Mouse (Mus musculus) ovary, postnatal 14 days (tissue): ENCODE measurements around the gene Prol1.
"Not testable (repeated sequence)": the region's sequence is repeated elsewhere in the genome, so short reads cannot be mapped to it uniquely, and the experiment has no call there.

Experiments used
- DNase-seq: peaks from one replicate; pipeline ENCODE4 v3.0.0; 2022; ENCODE audit warnings: low spot score

The Prol1 gene

DNA sequence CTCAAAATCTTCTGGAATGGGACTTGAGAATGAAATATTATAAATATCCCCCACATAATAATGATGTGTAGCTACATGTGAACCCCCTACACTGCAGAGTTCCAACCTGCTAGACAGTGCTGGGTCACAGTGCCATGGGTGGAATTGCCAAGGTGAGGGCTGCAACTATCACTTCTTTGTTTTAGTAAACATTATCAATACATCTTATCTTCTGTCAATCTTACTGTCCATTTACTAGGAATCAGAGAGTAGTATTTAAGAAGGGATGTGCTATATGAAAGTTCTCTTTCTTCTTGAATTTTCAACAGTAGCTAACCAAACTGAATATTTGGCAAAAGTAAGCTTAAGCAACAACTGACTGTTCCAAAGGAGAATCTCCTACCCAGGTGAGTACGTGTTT lies at the start of gene Prol1:
Gene Prol1 (plus strand): TSS at position 301 of the 400 bp plus-strand sequence.
- DNase-seq: no peak

- DNase-seq: no peak
Observed at GRCm38 (mm10) chr5:88268619-88269018, 48.5 kb upstream of the Prol1 start, which contains the start of gene Gm7714. TSS of gene Gm7714 (plus strand) at chr5:88268919.

GRCm38 (mm10) chr5:88311307-88311706 lies 5.8 kb upstream of the Prol1 start:
- not testable (repeated sequence) for DNase-seq

GRCm38 (mm10) chr5:88348533-88348932 lies 31.4 kb downstream of the Prol1 start:
- DNase-seq: not testable (repeated sequence)

- DNase-seq: peak; percentile 6
Observed at GRCm38 (mm10) chr5:88364768-88365167, 47.7 kb downstream of the Prol1 start.

DNA sequence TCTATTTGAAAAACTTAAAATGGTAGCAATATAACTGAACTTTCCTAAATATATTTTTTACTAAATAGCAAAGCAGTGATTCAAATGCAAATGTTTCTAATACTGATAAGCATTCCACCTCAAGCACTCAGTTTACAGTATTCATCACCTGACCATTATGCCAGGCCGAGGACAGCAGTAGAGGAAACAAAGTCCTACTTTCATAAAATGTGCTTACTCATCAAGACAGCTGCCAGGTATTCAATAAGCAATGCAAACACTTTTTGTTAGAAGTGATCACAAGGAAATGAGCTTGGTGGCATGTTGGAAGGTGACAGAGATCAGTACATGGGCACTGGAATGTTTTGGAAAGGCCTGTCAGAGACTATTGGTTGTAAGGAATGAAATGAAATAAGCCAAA lies 49.8 kb downstream of the Prol1 start:
- DNase-seq: no peak

DNA sequence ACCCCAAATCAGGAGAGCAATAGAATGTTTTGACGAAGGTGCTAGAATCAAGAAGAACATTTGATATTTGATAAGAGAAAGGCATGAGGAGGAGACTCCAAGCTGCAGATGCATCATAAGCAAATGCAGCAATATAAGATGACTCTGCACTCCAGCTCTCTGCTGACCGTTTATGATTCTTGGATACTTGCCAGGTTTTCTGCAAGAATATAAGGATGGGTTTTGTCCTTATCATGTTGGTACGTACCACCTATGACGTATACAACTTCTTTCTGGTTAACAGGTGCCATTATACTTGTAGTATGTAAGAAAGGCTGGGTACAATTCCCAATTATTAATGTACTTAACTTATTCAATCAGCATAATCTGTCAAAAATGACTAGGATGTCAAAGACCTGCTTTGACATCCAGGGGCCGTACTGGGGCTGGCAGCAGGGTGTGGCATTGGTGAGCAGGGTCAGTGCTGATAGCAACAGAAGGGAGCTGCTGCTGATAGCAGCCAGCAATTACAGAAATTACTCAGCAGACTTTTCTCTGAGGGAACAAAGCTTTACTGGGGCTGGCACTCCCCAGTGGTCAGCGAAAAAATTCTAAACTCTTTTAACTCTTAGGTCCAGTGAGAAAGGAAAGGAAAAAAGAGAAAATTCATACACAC lies 53.6 kb downstream of the Prol1 start:
- DNase-seq: no peak

DNA sequence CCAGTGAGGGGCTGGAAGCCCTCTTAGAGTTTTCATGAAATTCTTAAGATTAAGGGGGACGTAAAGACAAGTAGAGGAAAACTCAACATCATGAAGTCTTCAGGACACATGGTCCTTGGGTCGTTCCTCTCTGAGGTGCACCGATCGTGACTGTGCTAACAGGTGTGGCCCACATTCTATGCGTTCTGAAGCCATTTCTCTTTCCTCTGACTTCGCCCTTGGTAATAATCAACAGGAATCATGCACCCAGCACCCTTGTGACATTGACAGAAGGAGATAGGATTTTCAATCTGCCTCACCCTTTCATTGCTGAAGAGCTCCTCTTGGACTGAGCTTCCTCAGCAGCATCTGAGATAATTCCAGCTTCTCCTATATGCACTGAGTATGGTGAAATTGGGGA lies 55.5 kb downstream of the Prol1 start:
- no peak for DNase-seq

DNA sequence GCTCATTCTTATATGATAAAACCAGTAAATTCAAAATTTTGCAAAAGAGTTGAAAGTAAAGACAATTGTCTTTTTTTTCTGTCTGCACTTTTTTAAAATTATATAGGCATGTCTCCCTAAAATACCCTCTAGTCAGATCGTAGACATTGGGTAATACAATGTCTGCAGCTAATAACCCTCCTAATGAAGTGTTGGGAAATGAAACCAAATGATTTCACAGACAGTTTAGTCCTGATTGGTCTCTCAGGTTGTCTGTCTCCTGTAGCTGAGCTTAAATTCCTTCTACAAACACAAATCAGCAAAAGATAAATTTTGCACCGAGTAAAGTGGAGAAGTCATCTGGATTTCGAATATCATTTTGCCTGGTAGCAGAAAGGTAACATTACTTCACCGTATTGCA lies 58.7 kb downstream of the Prol1 start, which contains the start of gene Amtn:
Gene Amtn (plus strand): TSS at position 301 of the 400 bp plus-strand sequence.
- no peak for DNase-seq
